In the genomic region with DNA sequence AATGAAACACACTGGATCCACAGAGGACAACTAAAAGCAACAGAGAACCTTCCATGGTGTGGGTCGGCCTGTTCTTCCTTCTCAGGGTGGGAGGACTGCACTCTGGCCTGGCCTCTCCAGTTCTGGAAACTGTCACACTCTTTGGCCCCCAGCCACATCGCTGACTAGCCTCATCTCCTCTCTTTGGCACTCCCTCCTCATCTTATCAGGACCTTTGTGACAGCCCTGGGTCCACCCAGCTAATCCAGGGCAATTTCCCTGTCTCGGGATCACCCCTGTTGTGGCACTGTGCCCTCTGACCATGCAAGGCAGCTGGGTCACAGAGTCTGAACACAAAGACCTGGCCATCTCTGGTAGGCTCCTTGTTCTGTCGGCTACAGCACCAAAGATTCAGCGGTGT, we compare ENCODE assay signal across 12 mouse cellular contexts. TPM values are rescaled to one million over a fixed set of nuclear protein-coding genes. Genes with fewer than 3 reads are reported as not detected.
DNase-seq lines count a peak whose midpoint lies in the region; ATAC-seq and TF ChIP-seq lines count a peak whose summit lies in the region.
"Had no signal": no experiment of that assay in that cellular context is flagged by ENCODE, and none has a peak within 500 bp of the region (broad histone marks: within the 10 kb centered on the region; RNA-seq: fewer than 3 reads in every experiment).

No protein-coding gene starts in this region.

- H3K4me3 ChIP-seq in heart, embryonic 11.5 days (ENCODE audit: low read depth, low read length) = no peak overlapping the region
- H3K4me3 ChIP-seq in heart, embryonic 14.5 days (ENCODE audit: control insufficient read depth in 1 of 2, insufficient read depth in 1 of 2, low read depth in 1 of 2, low read length in 2 of 2) = no peak overlapping the region
- H3K4me3 ChIP-seq in intestine, postnatal 0 days (ENCODE audit: low read depth, low read length) = no peak overlapping the region
- H3K4me3 ChIP-seq: embryonic facial prominence, embryonic 10.5 days; heart, adult 2 months; neural tube, embryonic 13.5 days had no signal

- ATAC-seq in heart, embryonic 11.5 days (replicated peaks; ENCODE audit: insufficient number of reproducible peaks, low FRiP score, low TSS enrichment) = no peak
- peak; percentile 66 for ATAC-seq in heart, embryonic 14.5 days (ENCODE audit: insufficient number of reproducible peaks, insufficient read depth, low FRiP score, low read depth)
- ATAC-seq in intestine, postnatal 0 days = peak; percentile 87

- no peak overlapping the region for H3K9ac ChIP-seq in heart, embryonic 11.5 days (ENCODE audit: low read depth, low read length)
- H3K9ac ChIP-seq in heart, embryonic 14.5 days (ENCODE audit: low read length) = no peak overlapping the region
- peak overlapping the region; percentile 22; the same call in 1 of the 2 replicates for H3K9ac ChIP-seq in intestine, postnatal 0 days (ENCODE audit: low read depth, low read length)
- H3K9ac ChIP-seq: neural tube, embryonic 13.5 days had no signal

- peak; percentile 70 to 74 for DNase-seq in heart, adult 18-20 months
- DNase-seq in adrenal gland, postnatal 10 days = peak; percentile 78
- no peak for DNase-seq in cerebellum, adult 11-12 months
- DNase-seq in cerebellum, adult 9-11 months = no peak
- DNase-seq in spleen, postnatal 4 days (ENCODE audit: low spot score in 2 of 2) = no peak
- DNase-seq: lung, adult 2 months had no signal

- H3K9me3 ChIP-seq in heart, embryonic 11.5 days (replicated peaks; ENCODE audit: control insufficient read depth, low read length) = no peaks in the 10 kb centered on the region
- H3K9me3 ChIP-seq in heart, embryonic 14.5 days (ENCODE audit: control insufficient read depth, low read length) = no peaks in the 10 kb centered on the region
- no peaks in the 10 kb centered on the region for H3K9me3 ChIP-seq in intestine, postnatal 0 days (ENCODE audit: control insufficient read depth)
- H3K9me3 ChIP-seq: embryonic facial prominence, embryonic 10.5 days; neural tube, embryonic 13.5 days had no signal

- peaks cover 12% of the 10 kb centered on the region for H3K4me1 ChIP-seq in heart, embryonic 11.5 days (ENCODE audit: control insufficient read depth, insufficient read depth, low read length)
- peaks cover 33 to 38% of the 10 kb centered on the region in 2 experiments for H3K4me1 ChIP-seq in heart, embryonic 14.5 days (ENCODE audit: control insufficient read depth in 2 of 2, insufficient read depth in 2 of 2, low read length in 2 of 2)
- H3K4me1 ChIP-seq in intestine, postnatal 0 days (replicated peaks; ENCODE audit: control insufficient read depth, insufficient read depth, low read length) = peaks cover 45% of the 10 kb centered on the region

- no peaks in the 10 kb centered on the region for H3K27me3 ChIP-seq in heart, embryonic 11.5 days (ENCODE audit: control insufficient read depth, insufficient read depth, low read length)
- H3K27me3 ChIP-seq in heart, embryonic 14.5 days (ENCODE audit: control insufficient read depth, insufficient read depth, low read length) = no peaks in the 10 kb centered on the region
- H3K27me3 ChIP-seq in intestine, postnatal 0 days (replicated peaks; ENCODE audit: control insufficient read depth, insufficient read depth, low read length) = no peaks in the 10 kb centered on the region
- H3K27me3 ChIP-seq: neural tube, embryonic 13.5 days had no signal

- WGBS in heart, embryonic 11.5 days (ENCODE audit: insufficient replicate concordance) = 58% methylated on average over 5 of the region's 5 CpGs
- WGBS in heart, embryonic 14.5 days = 23% methylated on average over 5 of the region's 5 CpGs
- WGBS in intestine, postnatal 0 days = 38% methylated on average over 5 of the region's 5 CpGs

- H3K36me3 ChIP-seq in heart, embryonic 11.5 days (ENCODE audit: control insufficient read depth, insufficient read depth, low read length) = no peaks in the 10 kb centered on the region
- H3K36me3 ChIP-seq in heart, embryonic 14.5 days (ENCODE audit: control insufficient read depth, insufficient read depth, low read length) = no peaks in the 10 kb centered on the region
- peaks cover 7% of the 10 kb centered on the region for H3K36me3 ChIP-seq in intestine, postnatal 0 days (ENCODE audit: control insufficient read depth, insufficient read depth)
- H3K36me3 ChIP-seq: embryonic facial prominence, embryonic 10.5 days; neural tube, embryonic 13.5 days had no signal

- H3K4me2 ChIP-seq in heart, embryonic 11.5 days = no peak overlapping the region
- no peak overlapping the region for H3K4me2 ChIP-seq in heart, embryonic 14.5 days (ENCODE audit: low read length)
- no peak overlapping the region for H3K4me2 ChIP-seq in intestine, postnatal 0 days (replicated peaks; ENCODE audit: low read depth)
- H3K4me2 ChIP-seq: neural tube, embryonic 13.5 days had no signal

- no peak for TF ChIP-seq CTCF in intestine, postnatal 0 days (IDR thresholded peaks at IDR 0.05; ENCODE audit: low read depth)

- no peak overlapping the region for H3K27ac ChIP-seq in heart, embryonic 11.5 days (ENCODE audit: low read depth, low read length)
- peak overlapping the region; percentile 51 to 66 for H3K27ac ChIP-seq in heart, embryonic 14.5 days (replicated peaks in 1 of 2; ENCODE audit: control insufficient read depth in 1 of 2, insufficient read depth in 1 of 2, low read depth in 2 of 2, low read length in 2 of 2)
- peak overlapping the region; percentile 96 for H3K27ac ChIP-seq in intestine, postnatal 0 days (ENCODE audit: low read depth, low read length)
- H3K27ac ChIP-seq: heart, adult 2 months; neural tube, embryonic 13.5 days had no signal

RNA-seq across cellular contexts. Expression of gene Itpk1, which starts 22.6 kb away (rescaled TPM):
- total RNA-seq in heart, adult 18-20 months (2021) = 10 to 100 TPM in 1 of 2 experiments, 1 to 10 TPM in 1; 9.1 to 12.4 TPM
- polyA plus RNA-seq in heart, embryonic 11.5 days (2014; fragmentation: Nextera tagmentation; extraction: Ambion mirVana) = 3.2 and 3.5 TPM in 2 replicates
- total RNA-seq in adrenal gland, postnatal 10 days (2021) = 10 to 100 TPM; 98.3 to 99.2 TPM
- polyA plus RNA-seq in heart, embryonic 14.5 days (2014; fragmentation: Nextera tagmentation; extraction: Ambion mirVana) = 3.7 and 4.2 TPM in 2 replicates
- polyA plus RNA-seq in intestine, postnatal 0 days (2015; fragmentation: Nextera tagmentation; extraction: Ambion mirVana) = 56.3 and 57.4 TPM in 2 replicates

Comparison
In these comparisons a context has a peak if more than half of its experiments do, and no peak if none do; other contexts are left out.
1. DNase-seq: peak in heart, adult 18-20 months (2 of 2) and adrenal gland, postnatal 10 days (single experiment); none in cerebellum, adult 11-12 months (single experiment), cerebellum, adult 9-11 months (single experiment) and spleen, postnatal 4 days (0 of 2).
2. RNA of gene Itpk1, which starts 22.6 kb away (polyA plus RNA-seq): 56.3 to 57.4 TPM in intestine, postnatal 0 days; 3.7 to 4.2 TPM in heart, embryonic 14.5 days and 3.2 to 3.5 TPM in heart, embryonic 11.5 days; every median in the first group is over 10 times any median in the second.